Mouse (Mus musculus): ENCODE measurements at regions not wholly inside any gene's neighbourhood (a gene's known extent, or its start where the extent isn't known, plus 50 kb on each side); places are given as distances from the start of the nearest gene placed in this dataset.

DNA sequence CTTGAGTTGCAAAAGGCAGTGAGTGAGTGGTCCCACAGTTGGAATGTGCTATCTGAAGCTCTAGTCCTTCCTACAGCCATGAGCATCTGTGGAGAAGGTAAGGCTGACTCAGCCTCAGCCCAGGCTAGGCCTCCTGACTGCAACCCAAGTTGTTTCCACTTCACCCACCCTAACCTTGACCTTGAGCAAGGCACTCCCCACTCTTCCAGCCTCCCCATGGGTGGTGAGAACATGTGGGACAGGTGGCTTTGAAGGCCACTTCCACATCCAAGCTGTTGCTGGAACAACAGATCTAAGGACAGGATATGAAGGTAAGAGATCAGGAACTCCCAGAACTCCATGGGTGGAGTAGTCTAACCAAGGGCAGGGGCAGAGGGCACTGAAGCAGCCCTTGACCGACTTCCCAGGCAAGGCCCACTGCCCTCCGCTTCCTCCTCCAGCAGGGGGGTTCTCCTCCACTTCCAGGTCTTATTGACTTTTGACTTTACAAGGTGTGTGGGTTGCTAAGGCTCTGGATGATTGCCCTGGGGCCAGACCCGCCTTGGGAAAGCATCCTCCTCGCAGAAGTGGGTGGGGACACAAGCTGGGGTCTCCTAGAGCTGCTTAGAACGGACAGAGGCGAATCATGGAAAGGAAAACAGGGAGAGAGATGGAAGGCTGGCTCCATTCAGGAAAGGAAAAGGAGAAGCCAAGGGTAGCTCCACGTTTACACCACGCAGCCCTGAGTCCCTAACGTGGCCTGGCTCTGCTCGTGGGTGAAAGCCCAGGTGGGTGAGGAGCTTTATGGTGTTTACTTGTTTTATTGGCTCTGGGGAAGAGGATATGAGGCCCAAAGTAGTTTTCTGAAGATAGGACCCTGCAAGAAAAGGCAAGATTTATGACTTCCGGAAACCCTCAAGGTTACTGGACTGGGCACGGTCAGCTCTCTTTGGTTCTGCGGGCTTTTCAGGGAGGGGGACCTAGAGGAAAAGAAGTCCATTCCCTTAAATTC is 144.3 kb upstream of the Gm12830 start (continued):
- TF ChIP-seq E2F4 (IDR thresholded peaks at IDR 0.05; ENCODE audit: insufficient replicate concordance, low read depth, low read length): no peak

DNA sequence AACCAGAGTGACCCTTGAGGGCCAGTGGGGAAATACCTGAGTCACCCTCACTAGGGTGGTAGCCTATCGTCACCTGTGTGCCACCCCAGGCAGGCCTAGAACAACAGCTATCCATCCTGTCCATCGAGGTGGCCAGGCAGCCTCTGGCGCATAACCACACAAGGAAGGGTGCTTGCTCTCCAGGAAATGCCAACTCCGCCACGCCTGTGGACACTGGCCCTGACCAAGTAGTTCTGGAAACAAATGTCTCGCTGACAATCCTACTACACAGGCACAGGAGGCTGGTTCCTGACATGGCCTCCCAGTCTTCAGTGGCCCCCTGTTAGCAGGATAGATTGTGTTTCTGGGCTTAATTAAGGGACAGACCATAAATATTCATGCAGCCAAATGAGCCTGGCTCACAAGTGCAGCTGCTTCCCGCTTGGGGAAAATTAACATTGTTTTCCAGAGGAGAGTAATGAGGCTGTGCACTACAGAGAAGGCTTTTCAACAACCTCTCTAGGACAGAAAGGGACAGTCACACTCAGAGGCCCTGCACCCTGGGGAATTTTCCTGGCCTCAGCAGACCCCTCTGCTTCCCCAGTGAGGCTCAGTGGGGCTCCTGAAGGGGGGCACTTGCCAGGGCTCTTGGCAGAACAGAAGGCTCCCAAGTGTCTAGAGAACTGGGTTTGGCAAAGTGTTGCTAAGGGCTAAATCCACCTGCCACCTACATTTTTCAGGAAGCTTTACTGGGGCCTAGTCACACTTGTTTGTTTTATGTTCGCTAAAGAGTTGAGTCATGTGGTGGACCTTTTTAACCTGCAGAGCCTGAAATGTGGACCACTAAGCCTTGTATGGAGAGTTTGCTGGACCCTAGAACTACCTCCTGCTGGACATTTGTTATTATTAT is 143.2 kb upstream of the Gm12830 start:
- Histone ChIP-seq H3K27ac (ENCODE audit: insufficient read depth, low read depth) (no peak overlapping the region), H3K9ac (ENCODE audit: insufficient read depth, low read depth) (no peak overlapping the region), H3K9me3 (replicated peaks; ENCODE audit: low read length) (no peaks in the 10 kb centered on the region), H3K4me3 (replicated peaks in 1 of 3; ENCODE audit: low read depth in 2 of 3, low read length in 2 of 3, poor library complexity in 1 of 3) (no peak overlapping the region), H3K79me2 (replicated peaks; ENCODE audit: control insufficient read depth, extremely low read depth, insufficient read depth, poor library complexity, severe bottlenecking) (no peaks in the 10 kb centered on the region), H3K4me2 (ENCODE audit: insufficient read depth, low read depth, poor library complexity, severe bottlenecking) (no peak overlapping the region), H3K27me3 (replicated peaks) (peaks cover 94% of the 10 kb centered on the region), H3K36me3 (replicated peaks in 1 of 2; ENCODE audit: control insufficient read depth in 1 of 2, insufficient read depth in 1 of 2, low read length in 1 of 2) (no peaks in the 10 kb centered on the region), H3K4me1 (ENCODE audit: control insufficient read depth in 1 of 2, insufficient read depth in 2 of 2) (no peaks in the 10 kb centered on the region; a peak in 1 of 4 replicates)
- DNase-seq (ENCODE audit: extremely low read depth): no peak
- TF ChIP-seq RAD21 (IDR thresholded peaks at IDR 0.05; ENCODE audit: low read depth, low read length): no peak
- TF ChIP-seq MAZ (IDR thresholded peaks at IDR 0.05; ENCODE audit: low read depth, low read length): no peak
- no peak for TF ChIP-seq ZC3H11A (IDR thresholded peaks at IDR 0.05; ENCODE audit: low read depth, low read length)
- no peak for TF ChIP-seq USF1 (IDR thresholded peaks at IDR 0.05; ENCODE audit: low read depth, low read length)
- no peak for TF ChIP-seq TBP (conservative IDR thresholded peaks at IDR 0.05; ENCODE audit: low read depth, low read length)
- no peak for TF ChIP-seq RCOR1 (conservative IDR thresholded peaks at IDR 0.05; ENCODE audit: low read depth, low read length)
- no peak for TF ChIP-seq NELFE (IDR thresholded peaks at IDR 0.05; ENCODE audit: low read depth, low read length)
- no peak for TF ChIP-seq TCF12 (IDR thresholded peaks at IDR 0.05; ENCODE audit: low read depth, low read length)
- dilution Hi-C loops (cut with MboI; ENCODE audit: extremely low pct_ligation_motif_present, extremely low pct_unique_long_range_greater_than_20kb, low sequenced_read_pairs) (no loop called here), in situ Hi-C loops (cut with MboI; ENCODE audit: low pct_ligation_motif_present, low pct_unique_long_range_greater_than_20kb, low sequenced_read_pairs) (no loop called here)

DNA sequence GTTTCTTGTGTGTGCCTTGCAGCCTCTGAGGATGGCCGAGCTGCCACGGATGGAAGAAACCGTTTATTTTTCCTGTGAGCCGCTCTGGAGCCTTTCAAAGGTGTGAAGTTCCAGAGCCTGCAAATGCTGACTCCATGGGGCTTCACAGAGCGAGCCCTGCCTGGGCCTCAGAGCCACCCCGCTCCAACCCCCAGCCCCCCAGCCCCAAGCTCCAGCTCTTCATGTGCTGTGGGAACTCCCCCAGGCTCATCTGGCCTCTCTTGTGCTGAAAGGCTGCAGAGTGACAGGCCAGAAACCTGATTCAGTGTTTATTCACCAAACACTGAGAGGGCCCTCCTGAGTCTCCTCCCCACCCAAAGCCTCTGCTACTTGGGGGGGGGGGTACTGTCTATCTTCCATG is 141.2 kb upstream of the Gm12830 start:
- no peak for TF ChIP-seq MAFK (IDR thresholded peaks at IDR 0.05; ENCODE audit: insufficient replicate concordance, low read length)
- no peak for TF ChIP-seq POLR2AphosphoS2 (IDR thresholded peaks at IDR 0.05; ENCODE audit: low read depth, low read length)
- no peak for TF ChIP-seq CTCF (conservative IDR thresholded peaks at IDR 0.05 in 1 of 2, IDR thresholded peaks at IDR 0.05 in 1 of 2; ENCODE audit: low read depth in 2 of 2, low read length in 2 of 2)
- TF ChIP-seq EP300 (IDR thresholded peaks at IDR 0.05; ENCODE audit: low read length): no peak
- TF ChIP-seq KAT2A (IDR thresholded peaks at IDR 0.05; ENCODE audit: insufficient replicate concordance, low read length): no peak
- Histone ChIP-seq H3K27ac (ENCODE audit: insufficient read depth, low read depth) (no peak overlapping the region), H3K9ac (ENCODE audit: insufficient read depth, low read depth) (no peak overlapping the region), H3K4me2 (ENCODE audit: insufficient read depth, low read depth, poor library complexity, severe bottlenecking) (no peak overlapping the region), H3K4me1 (ENCODE audit: control insufficient read depth in 1 of 2, insufficient read depth in 2 of 2) (no peaks in the 10 kb centered on the region; a peak in 1 of 4 replicates), H3K27me3 (replicated peaks) (peaks cover 90% of the 10 kb centered on the region), H3K36me3 (replicated peaks in 1 of 2; ENCODE audit: control insufficient read depth in 1 of 2, insufficient read depth in 1 of 2, low read length in 1 of 2) (no peaks in the 10 kb centered on the region), H3K4me3 (replicated peaks in 1 of 3; ENCODE audit: low read depth in 2 of 3, low read length in 2 of 3, poor library complexity in 1 of 3) (no peak overlapping the region), H3K79me2 (replicated peaks; ENCODE audit: control insufficient read depth, extremely low read depth, insufficient read depth, poor library complexity, severe bottlenecking) (no peaks in the 10 kb centered on the region), H3K9me3 (replicated peaks; ENCODE audit: low read length) (no peaks in the 10 kb centered on the region)
- dilution Hi-C loops (cut with MboI; ENCODE audit: extremely low pct_ligation_motif_present, extremely low pct_unique_long_range_greater_than_20kb, low sequenced_read_pairs) (no loop called here), in situ Hi-C loops (cut with MboI; ENCODE audit: low pct_ligation_motif_present, low pct_unique_long_range_greater_than_20kb, low sequenced_read_pairs) (no loop called here)
- DNase-seq (ENCODE audit: extremely low read depth): no peak
